Mouse (Mus musculus): ENCODE measurements around the gene Rps17.

DNA sequence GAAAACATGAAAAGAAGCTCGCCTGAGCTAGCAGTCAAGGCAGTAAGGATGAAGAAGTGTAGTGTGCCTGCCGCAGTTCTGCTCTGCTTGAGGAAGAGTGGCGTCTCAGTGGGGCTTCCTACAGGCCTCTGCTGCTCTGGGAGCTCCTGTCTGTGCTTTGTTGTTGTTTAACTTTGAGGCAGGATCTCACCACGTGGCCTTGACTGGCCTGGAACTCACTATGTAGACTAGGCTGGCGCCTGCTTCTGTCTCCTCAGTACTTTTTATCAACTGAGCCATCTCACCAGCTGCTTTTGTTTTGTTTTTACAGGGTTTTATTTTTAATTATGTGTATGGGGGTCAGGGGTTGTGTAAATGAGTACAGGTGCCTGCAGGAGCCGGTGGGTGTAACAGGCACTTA is 46.8 kb downstream of the Rps17 start:
- TF ChIP-seq GATA1 (IDR thresholded peaks at IDR 0.05; ENCODE audit: low read length) (no peak), TAL1 (IDR thresholded peaks at IDR 0.05; ENCODE audit: low read length) (no peak)
